Mouse (Mus musculus): ENCODE data around the gene Rasl10a. TPM values are rescaled to one million over a fixed set of nuclear protein-coding genes. Genes with fewer than 3 reads are reported as not detected.
A peak's percentile ranks its signal among the peaks of the same experiment; 100 is the strongest.

Gene Rasl10a
- polyA plus RNA-seq, 1 experiment from 2014 or later, result 3.8 TPM

GRCm38 (mm10) chr11:5089147-5089546, 31.2 kb downstream of the Rasl10a start:
- ATAC-seq (ENCODE audit: low read depth), result no peak
- 100% methylated on average over 1 of the region's 1 CpGs for WGBS
- H3K9me3 ChIP-seq (ENCODE audit: control insufficient read depth, low read length), result no peaks in the 10 kb centered on the region

GRCm38 (mm10) chr11:5091706-5092105, 33.8 kb downstream of the Rasl10a start:
- Histone ChIP-seq H3K9me3 (ENCODE audit: control insufficient read depth, low read length) (no peaks in the 10 kb centered on the region), H3K4me1 (ENCODE audit: control insufficient read depth, insufficient read depth, low read length) (peaks cover 9% of the 10 kb centered on the region), H3K4me3 (ENCODE audit: low read depth, low read length) (no peak overlapping the region), H3K27ac (replicated peaks; ENCODE audit: low read depth, low read length) (no peak overlapping the region), H3K4me2 (ENCODE audit: low read depth, low read length) (no peak overlapping the region), H3K27me3 (replicated peaks; ENCODE audit: control insufficient read depth, insufficient read depth, low read length) (no peaks in the 10 kb centered on the region), H3K9ac (ENCODE audit: low read depth, low read length) (no peak overlapping the region), H3K36me3 (ENCODE audit: control insufficient read depth, insufficient read depth, low read length) (peaks cover 67% of the 10 kb centered on the region)
- ATAC-seq (ENCODE audit: low read depth) (no peak), DNase-seq (ENCODE audit: low spot score) (peak; percentile 36)
- 40% methylated on average over 2 of the region's 2 CpGs for WGBS

More at GRCm38 (mm10) chr11:5089147-5089546, 31.2 kb downstream of the Rasl10a start:
- Histone ChIP-seq H3K27ac (replicated peaks; ENCODE audit: low read depth, low read length) (no peak overlapping the region), H3K27me3 (replicated peaks; ENCODE audit: control insufficient read depth, insufficient read depth, low read length) (no peaks in the 10 kb centered on the region), H3K36me3 (ENCODE audit: control insufficient read depth, insufficient read depth, low read length) (peaks cover 92% of the 10 kb centered on the region), H3K4me1 (ENCODE audit: control insufficient read depth, insufficient read depth, low read length) (no peaks in the 10 kb centered on the region), H3K4me2 (ENCODE audit: low read depth, low read length) (no peak overlapping the region), H3K4me3 (ENCODE audit: low read depth, low read length) (no peak overlapping the region), H3K9ac (ENCODE audit: low read depth, low read length) (no peak overlapping the region)
- DNase-seq (ENCODE audit: low spot score), result no peak

- DNase-seq (ENCODE audit: low spot score), result no peak
- no peak overlapping the region for H3K9ac ChIP-seq (ENCODE audit: low read depth, low read length)
- no peak overlapping the region for H3K4me3 ChIP-seq (ENCODE audit: low read depth, low read length)
- H3K27me3 ChIP-seq (replicated peaks; ENCODE audit: control insufficient read depth, insufficient read depth, low read length), result no peaks in the 10 kb centered on the region
- no peaks in the 10 kb centered on the region for H3K9me3 ChIP-seq (ENCODE audit: control insufficient read depth, low read length)
- H3K4me1 ChIP-seq (ENCODE audit: control insufficient read depth, insufficient read depth, low read length), result peaks cover 19% of the 10 kb centered on the region
- no peak for ATAC-seq (ENCODE audit: low read depth)
- 79% methylated on average over 5 of the region's 5 CpGs for WGBS
- peak overlapping the region; percentile 81; the same call in 1 of the 2 replicates for H3K4me2 ChIP-seq (ENCODE audit: low read depth, low read length)
- H3K36me3 ChIP-seq (ENCODE audit: control insufficient read depth, insufficient read depth, low read length), result peaks cover 27% of the 10 kb centered on the region
- no peak overlapping the region for H3K27ac ChIP-seq (replicated peaks; ENCODE audit: low read depth, low read length)
Measured at GRCm38 (mm10) chr11:5095877-5096276, 37.9 kb downstream of the Rasl10a start.

- H3K4me2 ChIP-seq (ENCODE audit: low read depth, low read length), result peak overlapping the region; percentile 81
- DNase-seq (ENCODE audit: low spot score) (no peak), ATAC-seq (ENCODE audit: low read depth) (no peak)
- no peaks in the 10 kb centered on the region for H3K9me3 ChIP-seq (ENCODE audit: control insufficient read depth, low read length)
- peaks cover 20% of the 10 kb centered on the region for H3K4me1 ChIP-seq (ENCODE audit: control insufficient read depth, insufficient read depth, low read length)
- no peak overlapping the region for H3K27ac ChIP-seq (replicated peaks; ENCODE audit: low read depth, low read length)
- 64% methylated on average over 8 of the region's 8 CpGs for WGBS
- peaks cover 20% of the 10 kb centered on the region for H3K36me3 ChIP-seq (ENCODE audit: control insufficient read depth, insufficient read depth, low read length)
- H3K4me3 ChIP-seq (ENCODE audit: low read depth, low read length), result peak overlapping the region; percentile 91
- peak overlapping the region; percentile 98; the same call in 1 of the 2 replicates for H3K9ac ChIP-seq (ENCODE audit: low read depth, low read length)
- H3K27me3 ChIP-seq (replicated peaks; ENCODE audit: control insufficient read depth, insufficient read depth, low read length), result no peaks in the 10 kb centered on the region
Measured at GRCm38 (mm10) chr11:5096480-5097020, 38.6 kb downstream of the Rasl10a start.

GRCm38 (mm10) chr11:5098035-5098735, 40.3 kb downstream of the Rasl10a start:
- WGBS, result under 1% methylated on average over 39 of the region's 44 CpGs
- DNase-seq (ENCODE audit: low spot score), result peak; percentile 31

GRCm38 (mm10) chr11:5098736-5099542, 41.0 kb downstream of the Rasl10a start, which contains the start of the genes Rhbdd3 and Ewsr1:
TSS of gene Rhbdd3 (plus strand) at chr11:5098926.
TSS of gene Ewsr1 (minus strand) at chr11:5099266.
- DNase-seq (ENCODE audit: low spot score) (peak; percentile 97), ATAC-seq (ENCODE audit: low read depth) (peak; percentile 91)
- H3K9me3 ChIP-seq (ENCODE audit: control insufficient read depth, low read length), result no peaks in the 10 kb centered on the region
- H3K27me3 ChIP-seq (replicated peaks; ENCODE audit: control insufficient read depth, insufficient read depth, low read length), result no peaks in the 10 kb centered on the region
- H3K4me1 ChIP-seq (ENCODE audit: control insufficient read depth, insufficient read depth, low read length), result peaks cover 20% of the 10 kb centered on the region
- WGBS, result under 1% methylated on average over 52 of the region's 92 CpGs
- H3K4me3 ChIP-seq (ENCODE audit: low read depth, low read length), result peak within 1 kb of the TSS; percentile 91
- H3K9ac ChIP-seq (ENCODE audit: low read depth, low read length), result peak within 1 kb of the TSS; percentile 98
- 0 out of 2 replicates have a peak, but pooled peaks cover 6% of the 10 kb centered on the region for H3K36me3 ChIP-seq (ENCODE audit: control insufficient read depth, insufficient read depth, low read length)
- peak within 1 kb of the TSS; percentile 98 for H3K27ac ChIP-seq (replicated peaks; ENCODE audit: low read depth, low read length)
- peak within 1 kb of the TSS; percentile 88 for H3K4me2 ChIP-seq (ENCODE audit: low read depth, low read length)

More at GRCm38 (mm10) chr11:5098035-5098735, 40.3 kb downstream of the Rasl10a start:
- Histone ChIP-seq H3K27ac (replicated peaks; ENCODE audit: low read depth, low read length) (peak overlapping the region; percentile 98), H3K36me3 (ENCODE audit: control insufficient read depth, insufficient read depth, low read length) (peaks cover 9% of the 10 kb centered on the region; the same call in 1 of the 2 replicates), H3K4me3 (ENCODE audit: low read depth, low read length) (peak overlapping the region; percentile 91), H3K4me2 (ENCODE audit: low read depth, low read length) (peak overlapping the region; percentile 81), H3K9ac (ENCODE audit: low read depth, low read length) (peak overlapping the region; percentile 98), H3K4me1 (ENCODE audit: control insufficient read depth, insufficient read depth, low read length) (peaks cover 20% of the 10 kb centered on the region), H3K9me3 (ENCODE audit: control insufficient read depth, low read length) (no peaks in the 10 kb centered on the region), H3K27me3 (replicated peaks; ENCODE audit: control insufficient read depth, insufficient read depth, low read length) (no peaks in the 10 kb centered on the region)
- no peak; the same call in 1 of the 2 replicates for ATAC-seq (ENCODE audit: low read depth)

- peak overlapping the region; percentile 88 for H3K4me2 ChIP-seq (ENCODE audit: low read depth, low read length)
- no peaks in the 10 kb centered on the region for H3K9me3 ChIP-seq (ENCODE audit: control insufficient read depth, low read length)
- ATAC-seq (ENCODE audit: low read depth) (peak; percentile 80), DNase-seq (ENCODE audit: low spot score) (peak; percentile 95)
- H3K27me3 ChIP-seq (replicated peaks; ENCODE audit: control insufficient read depth, insufficient read depth, low read length), result no peaks in the 10 kb centered on the region
- peaks cover 7% of the 10 kb centered on the region; the same call in 1 of the 2 replicates for H3K36me3 ChIP-seq (ENCODE audit: control insufficient read depth, insufficient read depth, low read length)
- H3K27ac ChIP-seq (replicated peaks; ENCODE audit: low read depth, low read length), result peak overlapping the region; percentile 98
- peaks cover 20% of the 10 kb centered on the region for H3K4me1 ChIP-seq (ENCODE audit: control insufficient read depth, insufficient read depth, low read length)
- WGBS, result under 1% methylated on average over 19 of the region's 31 CpGs
- H3K9ac ChIP-seq (ENCODE audit: low read depth, low read length), result peak overlapping the region; percentile 98
- H3K4me3 ChIP-seq (ENCODE audit: low read depth, low read length), result peak overlapping the region; percentile 91
Measured at GRCm38 (mm10) chr11:5099576-5100183, 41.8 kb downstream of the Rasl10a start.

GRCm38 (mm10) chr11:5100283-5100682, 42.4 kb downstream of the Rasl10a start:
- Histone ChIP-seq H3K4me1 (ENCODE audit: control insufficient read depth, insufficient read depth, low read length) (peaks cover 20% of the 10 kb centered on the region), H3K27ac (replicated peaks; ENCODE audit: low read depth, low read length) (peak overlapping the region; percentile 98), H3K27me3 (replicated peaks; ENCODE audit: control insufficient read depth, insufficient read depth, low read length) (no peaks in the 10 kb centered on the region), H3K4me3 (ENCODE audit: low read depth, low read length) (peak overlapping the region; percentile 91), H3K9me3 (ENCODE audit: control insufficient read depth, low read length) (no peaks in the 10 kb centered on the region), H3K36me3 (ENCODE audit: control insufficient read depth, insufficient read depth, low read length) (peaks cover 12% of the 10 kb centered on the region; the same call in 1 of the 2 replicates), H3K9ac (ENCODE audit: low read depth, low read length) (peak overlapping the region; percentile 98), H3K4me2 (ENCODE audit: low read depth, low read length) (peak overlapping the region; percentile 88)
- no peak for ATAC-seq (ENCODE audit: low read depth)
- DNase-seq (ENCODE audit: low spot score), result no peak
- WGBS, result 2% methylated on average over 7 of the region's 7 CpGs
